Mouse (Mus musculus) 416B (cell line): ENCODE results near the gene Spata2l.
A peak's percentile ranks its signal among the peaks of the same experiment; 100 is the strongest.
"Not testable (repeated sequence)": the region's sequence is repeated elsewhere in the genome, so short reads cannot be mapped to it uniquely, and the experiment has no call there.

ENCODE experiments used
- DNase-seq: peaks from one replicate; pipeline ENCODE4 v3.0.0; 2011; ENCODE audit warnings: low read depth

Spata2l gene

DNA sequence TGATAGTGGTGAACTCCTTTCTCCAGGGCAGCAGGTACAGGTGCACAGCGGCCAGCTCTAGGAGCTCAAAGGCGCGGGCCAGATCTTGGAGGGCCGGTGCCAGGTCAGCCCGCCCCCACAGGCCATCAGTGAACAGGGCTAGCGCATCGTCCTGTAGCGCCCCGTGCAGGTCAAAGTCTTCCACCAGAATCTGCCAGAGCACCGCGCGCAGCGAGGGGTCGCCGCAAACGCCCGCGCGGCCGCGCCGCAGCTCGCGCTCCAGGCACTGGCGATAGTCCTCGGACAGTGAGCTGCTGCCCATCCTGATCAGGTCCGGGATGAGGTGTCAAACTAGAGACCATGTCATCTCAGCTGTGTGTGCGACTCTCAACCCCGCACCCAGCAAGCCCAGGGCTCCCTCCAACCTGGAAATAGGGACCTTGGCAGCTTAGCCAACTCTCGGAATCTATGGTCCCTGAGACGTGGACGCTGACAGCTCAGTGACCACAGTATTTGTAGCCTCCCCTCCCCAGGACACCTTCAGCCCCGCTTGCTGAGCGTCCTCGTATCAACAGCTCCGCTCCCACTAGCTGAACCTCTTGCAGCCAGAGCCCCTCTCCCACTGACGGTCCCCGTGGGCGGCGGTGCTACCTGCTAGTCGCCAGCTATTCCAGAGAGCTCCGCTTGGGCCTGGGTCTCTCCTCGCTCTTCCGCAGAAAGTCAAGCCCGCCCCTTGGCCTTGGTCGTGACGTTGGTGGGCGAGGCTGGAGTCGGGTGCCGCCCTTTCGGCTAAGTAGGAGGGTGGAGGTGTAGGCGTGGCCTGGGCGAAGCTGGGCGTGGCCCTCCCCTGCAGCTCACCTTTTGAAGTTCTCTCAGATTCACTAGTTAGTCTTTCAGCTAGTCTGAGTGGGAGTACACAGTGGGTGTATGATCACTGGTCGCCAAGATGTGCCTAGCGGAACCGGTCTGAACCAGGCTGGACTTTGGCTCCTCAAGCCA is at the start of gene Spata2l:
TSS of gene Spata2l (minus strand) at position 714 of the 978 bp plus-strand sequence.
- peak; percentile 85 for DNase-seq

DNA sequence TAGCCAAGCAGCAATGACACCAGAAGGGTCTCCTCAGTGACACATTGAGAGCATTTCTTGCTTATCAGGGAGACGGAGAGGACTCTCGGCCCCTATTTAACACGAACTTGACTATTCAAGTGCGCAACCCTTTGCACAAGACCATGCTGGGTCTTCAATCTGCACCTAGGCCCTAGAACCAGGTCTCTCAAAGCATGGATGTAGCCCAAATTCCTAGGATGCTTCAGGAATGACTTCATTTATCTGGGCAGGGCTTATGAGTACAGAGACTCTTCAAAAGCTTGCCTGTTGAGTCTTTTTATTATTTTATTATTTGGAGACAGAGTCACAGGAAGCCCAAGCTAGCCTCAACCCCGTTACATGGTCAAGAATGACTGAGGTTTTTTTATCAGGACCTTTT is 48.5 kb upstream of the Spata2l start:
- no peak for DNase-seq

DNA sequence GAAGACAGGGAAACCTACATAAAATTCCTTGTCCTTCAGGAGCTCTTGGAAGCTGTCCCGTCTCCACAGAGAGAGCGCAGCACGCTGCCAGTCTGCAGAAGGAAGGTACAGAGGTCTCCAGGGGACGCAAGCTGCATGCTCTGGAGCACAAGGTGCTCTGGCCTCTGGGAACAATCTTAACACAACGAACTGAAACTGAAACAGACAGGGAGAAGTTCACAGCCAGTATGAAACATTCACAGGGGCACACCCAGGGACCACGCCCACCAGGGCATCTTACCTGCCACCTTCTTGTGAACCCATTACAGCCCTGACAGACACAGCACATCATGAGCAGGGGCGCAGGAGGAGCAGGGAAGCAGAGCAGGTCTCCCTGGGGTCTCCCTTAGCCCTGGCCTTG is 48.0 kb upstream of the Spata2l start:
- DNase-seq, result no peak

- DNase-seq, result not testable (repeated sequence)
Measured at GRCm38 (mm10) chr8:123282994-123283393, 47.0 kb upstream of the Spata2l start.

- peak; percentile 86 for DNase-seq
Measured at GRCm38 (mm10) chr8:123280302-123281094, 44.5 kb upstream of the Spata2l start.

GRCm38 (mm10) chr8:123279828-123280227 is 43.8 kb upstream of the Spata2l start:
- peak; percentile 69 for DNase-seq

DNA sequence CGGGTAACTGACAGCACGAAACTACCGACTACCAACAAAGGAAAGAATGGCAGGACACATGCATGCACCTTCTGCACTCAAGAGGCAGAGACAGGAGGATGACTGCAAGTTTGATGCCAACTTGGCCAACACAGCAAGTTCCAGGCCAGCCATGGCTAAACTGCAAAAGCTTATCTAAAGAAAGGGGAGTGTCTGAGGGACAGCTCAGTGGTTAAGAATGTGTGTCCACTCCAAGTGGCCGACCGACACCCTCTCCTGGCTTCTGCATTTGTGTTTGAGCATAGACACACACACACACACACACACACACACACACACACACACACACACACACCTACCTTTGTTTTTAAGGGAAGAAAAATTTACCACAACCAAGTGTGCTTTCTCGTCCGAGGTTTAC is 42.4 kb upstream of the Spata2l start:
- no peak for DNase-seq

DNA sequence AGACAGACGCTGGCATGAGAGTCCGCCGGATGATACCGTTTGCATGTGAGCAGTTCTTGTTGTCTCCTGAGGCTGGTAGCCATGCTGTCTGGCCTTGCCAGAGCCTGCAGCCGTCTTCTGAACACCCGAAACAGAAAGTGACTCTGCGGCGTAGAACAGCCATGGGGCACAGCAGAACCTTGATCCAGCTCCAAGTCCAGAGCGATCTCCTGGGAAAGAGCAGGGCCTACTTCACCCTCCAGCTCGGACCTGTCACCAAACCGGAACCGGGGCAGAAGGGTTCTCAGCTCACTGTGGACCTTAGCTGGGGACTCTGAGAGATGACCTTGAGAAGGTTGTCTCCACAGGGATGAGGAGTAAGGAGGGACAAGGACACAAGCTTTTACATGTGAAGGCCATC is 39.1 kb upstream of the Spata2l start:
- DNase-seq, result no peak

- no peak for DNase-seq
Measured at GRCm38 (mm10) chr8:123274447-123274846, 38.4 kb upstream of the Spata2l start.

DNA sequence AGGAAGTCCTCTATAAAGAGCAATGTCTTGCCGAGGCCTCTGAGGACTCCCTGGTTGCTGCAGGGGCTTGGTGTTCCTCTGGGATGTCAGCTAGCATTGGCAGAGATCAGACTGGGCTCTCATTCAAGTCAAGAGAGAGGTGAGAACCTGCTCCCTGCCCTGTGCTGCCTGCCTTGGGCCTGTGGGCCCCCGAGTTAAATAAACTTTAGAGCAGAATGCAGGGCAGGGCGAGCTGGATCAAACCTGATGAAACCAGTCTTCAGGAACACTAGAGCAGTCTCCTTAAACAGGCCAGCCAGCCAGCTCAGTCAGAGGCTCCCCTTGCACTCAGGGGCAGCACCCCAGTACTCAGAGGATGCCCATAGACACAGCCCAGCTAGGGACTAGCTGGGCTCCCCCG is 35.9 kb upstream of the Spata2l start:
- no peak for DNase-seq

- no peak for DNase-seq
Measured at GRCm38 (mm10) chr8:123271147-123271546, 35.1 kb upstream of the Spata2l start.

- no peak for DNase-seq
Measured at GRCm38 (mm10) chr8:123267926-123268656, 32.1 kb upstream of the Spata2l start.

DNA sequence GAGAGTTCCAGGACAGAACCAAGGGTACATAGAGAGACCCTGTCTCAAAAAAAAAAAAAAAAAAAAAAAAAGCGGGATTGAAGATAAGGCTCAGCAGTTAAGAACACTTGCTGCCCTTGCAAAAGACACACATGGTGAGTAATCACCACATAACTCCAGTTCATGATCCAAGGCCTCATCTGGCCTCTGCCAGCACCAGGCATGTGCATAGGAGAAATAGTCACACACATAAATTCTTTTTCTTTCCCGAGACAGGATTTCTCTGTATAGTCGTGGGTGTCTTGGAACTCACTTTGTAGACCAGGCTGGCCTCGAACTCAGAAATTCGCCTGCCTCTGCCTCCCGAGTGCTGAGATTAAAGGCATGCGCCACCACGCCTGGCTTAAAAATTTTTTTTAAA is 21.6 kb upstream of the Spata2l start:
- DNase-seq, result not testable (repeated sequence)

GRCm38 (mm10) chr8:123257114-123257513 is 21.1 kb upstream of the Spata2l start:
- no peak for DNase-seq

DNA sequence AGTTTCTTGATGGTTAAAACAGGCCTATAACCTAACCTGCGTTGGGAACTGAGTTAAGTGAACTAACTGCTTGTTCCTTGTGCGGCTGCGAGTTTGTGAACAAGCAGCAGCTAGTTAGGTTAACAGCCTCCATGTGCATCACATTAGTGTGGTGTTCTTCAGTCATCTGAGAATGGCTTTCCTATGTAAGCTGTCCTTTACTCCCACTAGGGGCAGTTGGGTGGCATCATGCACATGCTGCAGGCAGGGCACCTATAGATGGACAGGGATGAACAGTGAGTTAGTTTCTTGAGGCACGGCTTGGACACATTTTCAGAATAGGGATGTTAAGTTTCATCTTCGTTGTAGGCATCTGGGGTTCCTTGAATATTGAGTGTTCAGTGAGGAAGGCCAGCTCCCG is 19.1 kb upstream of the Spata2l start:
- peak; percentile 72 for DNase-seq

DNA sequence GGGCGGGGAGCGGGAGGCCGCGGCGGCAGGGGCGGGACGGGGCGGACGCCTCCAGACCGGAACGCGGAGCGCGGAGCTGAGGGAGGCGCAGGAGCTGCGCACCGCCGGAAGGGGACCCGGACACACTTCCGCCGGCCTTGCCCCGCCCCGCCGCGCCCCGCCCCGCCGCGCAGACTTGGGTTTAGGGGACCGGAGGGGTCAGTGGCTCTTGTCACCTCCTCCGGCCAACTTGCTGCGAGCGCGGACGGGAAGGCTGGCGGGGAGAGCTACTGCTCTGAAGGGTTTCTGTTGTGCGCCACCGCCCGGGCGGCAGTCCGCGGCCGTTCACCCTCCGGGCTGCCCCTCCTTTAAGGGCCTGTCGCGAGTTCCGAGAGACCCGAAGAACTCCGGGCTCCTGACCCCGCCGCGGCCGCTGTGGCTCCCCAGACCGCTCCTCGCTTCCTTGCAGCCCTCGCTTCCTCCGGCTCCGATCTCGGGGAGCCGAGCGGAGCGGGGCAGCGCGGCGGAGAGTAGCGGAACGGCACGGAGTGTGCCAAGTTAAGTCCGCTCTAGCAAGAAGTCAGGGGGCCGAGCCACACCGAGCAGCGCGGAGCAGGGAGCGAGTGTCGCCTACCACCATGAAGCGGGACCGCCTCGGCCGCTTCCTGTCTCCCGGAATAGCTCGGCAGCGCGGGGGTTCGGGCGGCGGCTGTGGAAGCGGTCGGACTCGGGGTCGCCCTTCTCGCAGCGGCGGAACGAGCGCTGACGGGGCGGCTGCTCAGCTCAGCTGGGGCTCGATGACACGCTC is 18.3 kb upstream of the Spata2l start, which contains the start of the genes Zfp276 and Vps9d1:
TSS of gene Zfp276 (plus strand) at position 97 of the 787 bp plus-strand sequence.
TSS of gene Vps9d1 (minus strand) at position 250 of the 787 bp plus-strand sequence.
- peak; percentile 86 for DNase-seq

GRCm38 (mm10) chr8:123253451-123254098 is 17.5 kb upstream of the Spata2l start:
- DNase-seq, result peak; percentile 65

DNA sequence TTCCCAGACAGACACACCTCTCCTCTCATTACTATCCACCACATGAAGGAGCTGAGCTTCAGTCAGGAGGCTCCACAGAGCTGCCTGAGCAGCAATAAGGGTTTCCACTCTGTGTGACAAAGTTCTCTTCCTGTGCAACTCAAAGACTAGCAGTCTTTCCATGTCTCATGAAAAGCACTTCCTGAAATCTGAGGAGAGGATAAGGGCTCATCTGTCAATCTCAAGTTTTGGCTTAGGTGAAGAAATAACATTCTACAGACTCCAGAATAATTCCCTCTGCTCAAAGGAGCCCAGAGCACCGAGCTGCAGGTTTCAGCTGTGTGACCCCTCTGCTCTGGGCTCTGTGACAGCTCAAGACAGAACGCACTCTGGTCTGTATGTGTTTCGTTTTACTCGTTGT is 16.9 kb upstream of the Spata2l start:
- peak; percentile 84 for DNase-seq

- no peak for DNase-seq
Measured at GRCm38 (mm10) chr8:123250940-123251339, 14.9 kb upstream of the Spata2l start.

DNA sequence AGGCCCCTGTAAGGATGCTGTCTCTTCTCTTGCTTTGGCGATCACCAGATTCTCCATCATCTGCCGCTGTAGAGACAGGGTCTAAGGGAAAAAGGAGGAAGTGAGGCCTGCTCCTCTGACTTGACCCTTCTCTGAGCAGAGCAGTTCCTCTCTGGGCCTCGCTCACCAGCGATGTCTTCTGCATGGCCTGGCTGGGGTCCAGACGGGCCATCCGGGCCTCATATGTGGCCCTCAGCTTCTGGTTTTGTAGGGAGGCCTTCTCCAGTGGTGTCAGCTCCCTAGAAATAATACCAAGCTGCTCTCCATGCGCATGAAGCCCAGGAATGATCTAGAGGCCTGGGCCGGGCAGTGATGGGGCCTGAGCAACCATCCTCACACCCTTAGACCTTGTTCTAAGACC is 12.6 kb upstream of the Spata2l start:
- DNase-seq, result no peak

- DNase-seq, result no peak
Measured at GRCm38 (mm10) chr8:123247748-123248147, 11.7 kb upstream of the Spata2l start.
